ENCODE assay signal across 17 mouse cellular contexts in genomic region chr8:114801428-114802134, GRCm38 (mm10).
DNase-seq lines count a peak whose midpoint lies in the region; ATAC-seq lines count a peak whose summit lies in the region.
"Had no signal": no experiment of that assay in that cellular context is flagged by ENCODE, and none has a peak within 500 bp of the region (broad histone marks: within the 10 kb centered on the region; RNA-seq: fewer than 3 reads in every experiment).

No protein-coding gene starts in this region.

- no peaks in the 10 kb centered on the region for H3K4me1 ChIP-seq in liver, embryonic 16.5 days (ENCODE audit: control insufficient read depth, low read depth, low read length)
- 0 out of 2 replicates have a peak, but pooled peaks cover 2% of the 10 kb centered on the region for H3K4me1 ChIP-seq in forebrain, embryonic 16.5 days (replicated peaks; ENCODE audit: control insufficient read depth, insufficient read depth, low read length)
- H3K4me1 ChIP-seq: neural tube, embryonic 12.5 days; stomach, embryonic 15.5 days had no signal

- no peaks in the 10 kb centered on the region for H3K36me3 ChIP-seq in liver, embryonic 16.5 days (ENCODE audit: control insufficient read depth, insufficient read depth)
- no peaks in the 10 kb centered on the region for H3K36me3 ChIP-seq in forebrain, embryonic 16.5 days (ENCODE audit: control insufficient read depth, insufficient read depth)
- H3K36me3 ChIP-seq: G1E; neural tube, embryonic 12.5 days; stomach, embryonic 15.5 days had no signal

- H3K9ac ChIP-seq in liver, embryonic 16.5 days (ENCODE audit: low read depth, low read length) = no peak overlapping the region
- no peak overlapping the region for H3K9ac ChIP-seq in forebrain, embryonic 16.5 days (replicated peaks; ENCODE audit: low read depth, low read length)
- H3K9ac ChIP-seq: lung, embryonic 14.5 days; neural tube, embryonic 12.5 days; stomach, embryonic 15.5 days had no signal

- H3K9me3 ChIP-seq in liver, embryonic 16.5 days (replicated peaks; ENCODE audit: control insufficient read depth, low read length) = no peaks in the 10 kb centered on the region
- no peaks in the 10 kb centered on the region for H3K9me3 ChIP-seq in forebrain, embryonic 16.5 days (ENCODE audit: control insufficient read depth, low read length)
- H3K9me3 ChIP-seq: neural tube, embryonic 12.5 days; stomach, embryonic 15.5 days had no signal

- peak; percentile 62 for ATAC-seq in common myeloid progenitor, adult 5-6 weeks (replicated peaks; ENCODE audit: low read depth, poor library complexity, severe bottlenecking)
- ATAC-seq in liver, embryonic 16.5 days (ENCODE audit: low read depth) = peak; percentile 48; the same call in 1 of the 2 replicates
- no peak for ATAC-seq in forebrain, embryonic 16.5 days

- no peak overlapping the region for H3K4me3 ChIP-seq in liver, embryonic 16.5 days (ENCODE audit: low read depth, low read length)
- no peak overlapping the region for H3K4me3 ChIP-seq in forebrain, embryonic 16.5 days (replicated peaks; ENCODE audit: low read length)
- H3K4me3 ChIP-seq: neural tube, embryonic 12.5 days; stomach, embryonic 15.5 days had no signal

- H3K27me3 ChIP-seq in liver, embryonic 16.5 days (ENCODE audit: control insufficient read depth, insufficient read depth, low read depth, low read length) = no peaks in the 10 kb centered on the region
- H3K27me3 ChIP-seq in forebrain, embryonic 16.5 days (replicated peaks; ENCODE audit: control insufficient read depth, insufficient read depth, low read length) = no peaks in the 10 kb centered on the region
- H3K27me3 ChIP-seq: neural tube, embryonic 12.5 days; stomach, embryonic 15.5 days had no signal

- H3K4me2 ChIP-seq in liver, embryonic 16.5 days (ENCODE audit: low read depth, low read length) = no peak overlapping the region
- H3K4me2 ChIP-seq in forebrain, embryonic 16.5 days (ENCODE audit: low read length) = no peak overlapping the region
- H3K4me2 ChIP-seq: lung, embryonic 14.5 days; neural tube, embryonic 12.5 days; stomach, embryonic 15.5 days had no signal

- DNase-seq in lung, postnatal 36 days = peak; percentile 33
- no peak for DNase-seq in lung, postnatal 10 days
- peak; percentile 72 to 81 for DNase-seq in CD8-positive naive resting alpha-beta T cell, adult 2 months (ENCODE audit: low read depth in 2 of 2, low spot score in 2 of 2)
- no peak for DNase-seq in layer of hippocampus, adult 8-10 months (ENCODE audit: low spot score in 2 of 2)
- DNase-seq in retina, embryonic 14.5 days (ENCODE audit: low spot score) = no peak
- DNase-seq: cerebellum, adult 11 months; heart, postnatal 4 days; kidney, adult 18-20 months; lung, embryonic 14.5 days; midbrain, embryonic 14.5 days; right cerebral cortex, adult 18-20 months had no signal

- H3K27ac ChIP-seq in liver, embryonic 16.5 days (ENCODE audit: low read length) = no peak overlapping the region
- H3K27ac ChIP-seq in forebrain, embryonic 16.5 days (ENCODE audit: low read length) = no peak overlapping the region
- H3K27ac ChIP-seq: neural tube, embryonic 12.5 days; stomach, embryonic 15.5 days had no signal

- WGBS in liver, embryonic 16.5 days (ENCODE audit: insufficient replicate concordance) = 41% methylated on average over 7 of the region's 7 CpGs
- 77% methylated on average over 7 of the region's 7 CpGs for WGBS in forebrain, embryonic 16.5 days

Comparison
In these comparisons a context has a peak if more than half of its experiments do, and no peak if none do; other contexts are left out.
1. DNase-seq: peak in lung, postnatal 36 days (single experiment) and CD8-positive naive resting alpha-beta T cell, adult 2 months (2 of 2); none in lung, postnatal 10 days (single experiment), layer of hippocampus, adult 8-10 months (0 of 2) and retina, embryonic 14.5 days (single experiment).